Mouse (Mus musculus) embryonic fibroblast, embryonic 13.5 days (primary cell): ENCODE data around the gene Scoc. TPM values are rescaled to one million over a fixed set of nuclear protein-coding genes. Genes with fewer than 3 reads are reported as not detected.

Source experiments
- H3K27ac ChIP-seq: 2 replicates; pipeline ENCODE4 v1.5.1; 2012; ENCODE audit warnings: low read length, control low read depth, inconsistent platforms; ENCODE audit not compliant: insufficient read depth
- H3K4me1 ChIP-seq: 2 replicates; pipeline ENCODE4 v1.6.1; 2011; ENCODE audit warnings: low read length; ENCODE audit not compliant: control insufficient read depth, insufficient read depth
- H3K4me3 ChIP-seq: 2 replicates; pipeline ENCODE4 v1.5.1; 2011; ENCODE audit warnings: mild to moderate bottlenecking, control low read depth, low read length; ENCODE audit not compliant: insufficient read depth
- CTCF ChIP-seq: IDR thresholded peaks from 2 replicates; pipeline ENCODE4 v1.5.1; 2011; ENCODE audit warnings: mild to moderate bottlenecking, control low read depth, low read length, moderate library complexity, borderline replicate concordance; ENCODE audit not compliant: insufficient read depth
- POLR2A ChIP-seq: IDR thresholded peaks from 2 replicates; pipeline ENCODE4 v1.6.1; 2011; ENCODE audit warnings: low read depth, mild to moderate bottlenecking, control low read depth, low read length, moderate library complexity
- polyA plus RNA-seq: library from polyadenylated mRNA; stranded (reverse); fragments of >200 nt; gene quantifications from 2 replicates; pipeline ENCODE4 v1.2.4, GENCODE M21; 2011; ENCODE audit warnings: low read depth; ENCODE audit not compliant: missing spikeins, insufficient read length

The Scoc gene
- polyA plus RNA-seq, 1 experiment, result 136 TPM

- Histone ChIP-seq H3K4me3 (no peak overlapping the region), H3K27ac (no peak overlapping the region), H3K4me1 (no peaks in the 10 kb centered on the region)
- TF ChIP-seq CTCF (no peak), POLR2A (no peak)
Measured at GRCm38 (mm10) chr8:83426949-83427348, 31.2 kb downstream of the Scoc start.

GRCm38 (mm10) chr8:83426104-83426759 is 32.0 kb downstream of the Scoc start:
- TF ChIP-seq CTCF (no peak), POLR2A (no peak)
- H3K4me1 ChIP-seq, result no peaks in the 10 kb centered on the region
- no peak overlapping the region for H3K4me3 ChIP-seq
- no peak overlapping the region for H3K27ac ChIP-seq

- TF ChIP-seq CTCF, result no peak
- TF ChIP-seq POLR2A, result no peak
- no peak overlapping the region for H3K27ac ChIP-seq
- no peaks in the 10 kb centered on the region for H3K4me1 ChIP-seq
- no peak overlapping the region for H3K4me3 ChIP-seq
Measured at GRCm38 (mm10) chr8:83425202-83425601, 33.0 kb downstream of the Scoc start.

GRCm38 (mm10) chr8:83423032-83423825 is 35.0 kb downstream of the Scoc start:
- TF ChIP-seq POLR2A (no peak), CTCF (no peak)
- H3K27ac ChIP-seq, result no peak overlapping the region
- H3K4me1 ChIP-seq, result no peaks in the 10 kb centered on the region
- H3K4me3 ChIP-seq, result no peak overlapping the region

- H3K4me1 ChIP-seq, result no peaks in the 10 kb centered on the region
- TF ChIP-seq POLR2A (no peak), CTCF (no peak)
- H3K27ac ChIP-seq, result no peak overlapping the region
- H3K4me3 ChIP-seq, result no peak overlapping the region
Measured at GRCm38 (mm10) chr8:83421354-83421753, 36.8 kb downstream of the Scoc start.

- no peak overlapping the region for H3K27ac ChIP-seq
- TF ChIP-seq POLR2A, result no peak
- TF ChIP-seq CTCF, result no peak
- H3K4me1 ChIP-seq, result no peaks in the 10 kb centered on the region
- no peak overlapping the region for H3K4me3 ChIP-seq
Measured at GRCm38 (mm10) chr8:83418805-83419516, 39.2 kb downstream of the Scoc start.

- Histone ChIP-seq H3K4me1 (no peaks in the 10 kb centered on the region), H3K27ac (no peak overlapping the region), H3K4me3 (no peak overlapping the region)
- TF ChIP-seq POLR2A, result no peak
- no peak for TF ChIP-seq CTCF
Measured at GRCm38 (mm10) chr8:83417970-83418369, 40.2 kb downstream of the Scoc start.

- no peak for TF ChIP-seq POLR2A
- no peak for TF ChIP-seq CTCF
- no peak overlapping the region for H3K27ac ChIP-seq
- no peak overlapping the region for H3K4me3 ChIP-seq
- no peaks in the 10 kb centered on the region for H3K4me1 ChIP-seq
Measured at GRCm38 (mm10) chr8:83416878-83417277, 41.3 kb downstream of the Scoc start.

GRCm38 (mm10) chr8:83408496-83408895 is 49.7 kb downstream of the Scoc start:
- Histone ChIP-seq H3K27ac (no peak overlapping the region), H3K4me1 (no peaks in the 10 kb centered on the region), H3K4me3 (no peak overlapping the region)
- TF ChIP-seq CTCF (no peak), POLR2A (no peak)

GRCm38 (mm10) chr8:83406836-83407235 is 51.4 kb downstream of the Scoc start:
- no peak overlapping the region for H3K27ac ChIP-seq
- no peak overlapping the region for H3K4me3 ChIP-seq
- H3K4me1 ChIP-seq, result no peaks in the 10 kb centered on the region
- TF ChIP-seq CTCF, result no peak
- TF ChIP-seq POLR2A, result no peak
